Mouse (Mus musculus) midbrain, postnatal 0 days (tissue): Measurements from ENCODE around the gene Diaph3. TPM values are rescaled to one million over a fixed set of nuclear protein-coding genes. Genes with fewer than 3 reads are reported as not detected.

Experiments
- ATAC-seq: fragments of 200-750 bp; cut with Nextera tagmentation; 2 replicates; pipeline ENCODE4 v1.8.0; 2017; ENCODE audit warnings: moderate number of reproducible peaks, mild to moderate bottlenecking, moderate TSS enrichment, moderate library complexity; ENCODE audit not compliant: low FRiP score
- DNase-seq: peaks from one replicate; pipeline ENCODE4 v3.0.0-alpha.2; 2015; ENCODE audit warnings: low spot score
- H3K27ac ChIP-seq: fragments of 300-500 bp; sonication (generic); 2 replicates; pipeline ENCODE4 v1.5.1; 2014; ENCODE audit warnings: low read depth, mild to moderate bottlenecking, low read length, mixed read lengths
- H3K27me3 ChIP-seq: fragments of 300-500 bp; sonication (generic); 2 replicates; pipeline ENCODE4 v1.6.1; 2014; ENCODE audit warnings: low read length, control low read depth, mixed read lengths; ENCODE audit not compliant: insufficient read depth
- H3K36me3 ChIP-seq: fragments of 300-500 bp; sonication (generic); 2 replicates; pipeline ENCODE4 v1.6.1; 2014; ENCODE audit warnings: low read length, control low read depth, mixed read lengths; ENCODE audit not compliant: insufficient read depth
- H3K4me1 ChIP-seq: fragments of 300-500 bp; sonication (generic); 2 replicates; pipeline ENCODE4 v1.6.1; 2014; ENCODE audit warnings: mild to moderate bottlenecking, control low read depth, antibody characterized with exemption, low read length, mixed read lengths; ENCODE audit not compliant: insufficient read depth
- H3K4me2 ChIP-seq: fragments of 300-500 bp; sonication (generic); 2 replicates; pipeline ENCODE4 v1.6.1; 2014; ENCODE audit warnings: low read depth, mild to moderate bottlenecking, low read length, mixed read lengths; ENCODE audit not compliant: poor library complexity, severe bottlenecking
- H3K4me3 ChIP-seq: fragments of 300-500 bp; sonication (generic); 2 replicates; pipeline ENCODE4 v1.5.1; 2014; ENCODE audit warnings: low read depth, mild to moderate bottlenecking, low read length, moderate library complexity
- H3K9ac ChIP-seq: fragments of 300-500 bp; sonication (generic); replicated peaks from 2 replicates; pipeline ENCODE4 v1.6.1; 2014; ENCODE audit warnings: mild to moderate bottlenecking, low read length, moderate library complexity, mixed read lengths; ENCODE audit not compliant: poor library complexity, severe bottlenecking
- H3K9me3 ChIP-seq: fragments of 300-500 bp; sonication (generic); 2 replicates; pipeline ENCODE4 v1.6.1; 2016; ENCODE audit warnings: low read length, control low read depth
- CTCF ChIP-seq: IDR thresholded peaks from 2 replicates; pipeline ENCODE4 v1.5.1; 2016; ENCODE audit warnings: antibody characterized with exemption, mild to moderate bottlenecking
- WGBS: fragments of 180-500 bp; shearing (Covaris S2); extraction: QIAGEN DNeasy Blood & Tissue Kit; methylation state at CpG from one replicate; pipeline ENCODE4 v1.1.7; 2014; 5-methylcytosine and 5-hydroxymethylcytosine counted together
- polyA plus RNA-seq: library from polyadenylated mRNA; unstranded; fragments of >200 nt; fragmentation: Nextera tagmentation; extraction: Ambion mirVana; gene quantifications from 2 replicates; pipeline ENCODE4 v1.2.1, GENCODE M21; 2015
- total RNA-seq: library from RNA; depleted of rRNA; stranded (reverse); fragments of >200 nt; gene quantifications from 2 replicates; pipeline ENCODE4 v1.2.3, GENCODE M21; 2014

Gene Diaph3
- total and polyA plus RNA-seq, 2 experiments from 2014 or later = 1.9 to 2.5 TPM

DNA sequence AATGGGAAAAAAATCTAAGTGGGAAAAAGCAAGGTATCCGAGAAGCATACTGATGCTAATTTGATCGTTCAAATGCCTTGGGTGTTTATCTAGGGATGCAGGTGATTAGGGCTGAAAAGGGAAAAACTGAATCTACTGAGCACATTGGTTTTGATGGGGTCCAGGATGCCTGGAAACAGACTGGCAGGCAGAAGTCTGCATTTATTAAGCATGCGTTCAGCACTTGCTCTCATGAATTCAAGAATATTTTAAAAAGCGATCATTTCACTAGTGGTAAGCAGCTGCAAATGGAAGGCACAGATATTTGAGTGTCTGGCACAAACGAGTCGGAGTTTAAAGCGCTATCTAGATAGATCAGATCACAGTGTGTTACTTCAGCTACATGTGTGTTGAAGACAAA, 390.7 kb downstream of the Diaph3 start:
- Histone ChIP-seq H3K4me3 (no peak overlapping the region), H3K4me2 (no peak overlapping the region), H3K27me3 (no peaks in the 10 kb centered on the region), H3K9ac (no peak overlapping the region), H3K36me3 (no peaks in the 10 kb centered on the region), H3K27ac (no peak overlapping the region), H3K9me3 (no peaks in the 10 kb centered on the region), H3K4me1 (peaks cover 10% of the 10 kb centered on the region)
- WGBS = 53% methylated on average over 7 of the region's 7 CpGs
- ATAC-seq (no peak), DNase-seq (no peak)
- no peak for TF ChIP-seq CTCF

- 25% methylated on average over 4 of the region's 4 CpGs for WGBS
- no peak overlapping the region for H3K4me3 ChIP-seq
- peaks cover 10% of the 10 kb centered on the region for H3K4me1 ChIP-seq
- H3K9me3 ChIP-seq = no peaks in the 10 kb centered on the region
- peak; percentile 12 for DNase-seq
- ATAC-seq = peak; percentile 33
- TF ChIP-seq CTCF = no peak
- peak overlapping the region; percentile 39; the same call in 1 of the 2 replicates for H3K4me2 ChIP-seq
- peak overlapping the region; percentile 76 for H3K27ac ChIP-seq
- H3K36me3 ChIP-seq = no peaks in the 10 kb centered on the region
- H3K27me3 ChIP-seq = no peaks in the 10 kb centered on the region
- H3K9ac ChIP-seq = no peak overlapping the region
Observed at GRCm38 (mm10) chr14:86749425-86749824, 391.6 kb downstream of the Diaph3 start.

- no peaks in the 10 kb centered on the region for H3K27me3 ChIP-seq
- no peaks in the 10 kb centered on the region for H3K9me3 ChIP-seq
- 5% methylated on average over 7 of the region's 7 CpGs for WGBS
- peaks cover 10% of the 10 kb centered on the region for H3K4me1 ChIP-seq
- TF ChIP-seq CTCF = peak; percentile 54
- H3K36me3 ChIP-seq = no peaks in the 10 kb centered on the region
- peak overlapping the region; percentile 76 for H3K27ac ChIP-seq
- ATAC-seq (peak; percentile 95), DNase-seq (peak; percentile 95)
- no peak overlapping the region; the same call in 1 of the 2 replicates for H3K4me3 ChIP-seq
- no peak overlapping the region for H3K9ac ChIP-seq
- peak overlapping the region; percentile 39 for H3K4me2 ChIP-seq
Observed at GRCm38 (mm10) chr14:86748876-86749275, 392.2 kb downstream of the Diaph3 start.

DNA sequence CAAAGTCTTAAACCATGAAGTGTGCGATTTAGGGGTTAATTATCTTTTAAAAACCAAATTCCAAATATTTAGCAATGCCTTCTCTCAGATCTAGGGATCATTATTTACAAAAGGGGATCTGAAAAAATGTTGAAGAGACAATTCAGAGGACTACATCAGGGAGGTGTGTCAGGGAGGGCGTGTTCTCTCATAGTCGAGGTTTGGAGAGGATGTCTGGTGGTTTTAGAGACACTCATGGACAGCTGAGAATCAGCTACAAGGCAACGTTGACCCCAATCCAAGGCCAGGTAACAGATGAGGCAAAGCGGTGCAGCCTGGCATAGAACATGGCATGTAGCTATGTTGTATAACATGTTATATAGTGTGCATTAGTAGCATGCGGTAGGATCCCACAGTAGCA, 396.5 kb downstream of the Diaph3 start:
- Histone ChIP-seq H3K27ac (no peak overlapping the region), H3K4me1 (peaks cover 2% of the 10 kb centered on the region; the same call in 1 of the 2 replicates), H3K9me3 (no peaks in the 10 kb centered on the region), H3K4me2 (no peak overlapping the region), H3K9ac (no peak overlapping the region), H3K27me3 (no peaks in the 10 kb centered on the region), H3K36me3 (no peaks in the 10 kb centered on the region), H3K4me3 (no peak overlapping the region)
- no peak for TF ChIP-seq CTCF
- ATAC-seq = no peak
- no peak for DNase-seq
- WGBS = 92% methylated on average over 6 of the region's 6 CpGs

DNA sequence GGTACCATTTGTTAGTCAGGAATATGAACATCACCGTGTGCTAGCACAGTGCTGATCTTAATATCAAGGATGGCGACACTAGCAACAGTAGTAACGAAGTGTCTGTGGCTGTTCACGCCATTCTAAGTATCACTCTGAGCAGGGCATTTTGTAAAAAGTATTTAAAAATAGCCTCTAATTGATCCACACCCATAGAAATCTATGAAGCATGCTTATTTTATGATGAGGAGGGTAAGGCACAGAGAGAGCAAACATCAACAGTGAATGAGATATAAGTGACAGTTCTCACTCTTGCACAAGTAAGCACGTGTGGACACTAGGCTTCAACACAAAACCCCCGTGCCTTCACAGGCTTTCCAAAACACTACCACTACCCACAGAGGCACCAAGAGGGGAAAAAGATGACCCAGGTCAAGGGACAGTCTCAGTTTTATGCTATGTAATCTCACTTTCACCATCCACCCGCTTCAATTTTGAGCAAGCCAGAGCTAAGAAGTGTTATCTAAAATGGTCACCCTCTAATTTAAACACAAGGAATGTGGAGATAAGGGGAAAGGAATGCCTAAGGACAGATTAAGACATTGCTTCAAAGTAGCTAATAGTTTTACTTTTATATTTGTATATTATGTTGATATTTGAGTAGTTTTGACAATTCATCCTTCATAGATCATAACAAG, 399.0 kb downstream of the Diaph3 start:
- Histone ChIP-seq H3K4me3 (no peak overlapping the region), H3K4me1 (no peaks in the 10 kb centered on the region), H3K4me2 (no peak overlapping the region), H3K27ac (no peak overlapping the region), H3K9me3 (no peaks in the 10 kb centered on the region), H3K27me3 (no peaks in the 10 kb centered on the region), H3K36me3 (no peaks in the 10 kb centered on the region), H3K9ac (no peak overlapping the region)
- ATAC-seq (no peak), DNase-seq (no peak)
- 88% methylated on average over 7 of the region's 7 CpGs for WGBS
- TF ChIP-seq CTCF = no peak

- ATAC-seq = no peak
- Histone ChIP-seq H3K9ac (no peak overlapping the region), H3K27me3 (no peaks in the 10 kb centered on the region), H3K9me3 (no peaks in the 10 kb centered on the region), H3K4me3 (no peak overlapping the region), H3K27ac (no peak overlapping the region), H3K4me1 (no peaks in the 10 kb centered on the region), H3K36me3 (no peaks in the 10 kb centered on the region), H3K4me2 (no peak overlapping the region)
- 34% methylated on average over 5 of the region's 5 CpGs for WGBS
- no peak for TF ChIP-seq CTCF
- no peak for DNase-seq
Observed at GRCm38 (mm10) chr14:86738916-86739315, 402.1 kb downstream of the Diaph3 start.
